Mouse (Mus musculus): ENCODE measurements around the gene Emilin3.
A peak's percentile ranks its signal among the peaks of the same experiment; 100 is the strongest.

DNA sequence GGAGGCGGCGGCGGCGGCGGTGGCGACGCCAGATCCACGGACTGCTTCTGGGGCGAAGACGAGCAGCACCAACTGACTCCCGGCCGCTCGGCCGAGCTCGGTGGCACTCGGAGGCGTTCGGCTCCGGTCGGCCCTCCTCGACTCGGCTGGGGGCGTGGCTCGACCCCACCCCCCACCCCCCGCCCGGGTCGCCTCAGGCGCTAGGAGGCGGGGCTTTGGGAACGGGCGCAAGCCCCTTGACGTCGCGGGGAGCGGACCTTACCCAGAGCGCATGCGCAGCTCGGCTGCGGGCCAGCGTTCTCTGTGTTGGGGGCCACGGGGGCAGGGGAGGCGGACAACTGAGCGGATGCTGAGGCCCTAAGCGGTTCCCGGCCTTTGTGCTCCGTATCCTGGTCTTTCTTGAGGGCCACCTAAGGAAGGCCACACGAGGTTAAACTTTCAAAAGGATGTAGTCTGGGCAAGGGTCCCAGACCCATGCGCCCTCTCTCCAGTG lies 39.2 kb downstream of the Emilin3 start, which contains the start of gene Zhx3:
- TF ChIP-seq CTCF (IDR thresholded peaks at IDR 0.05; ENCODE audit: borderline replicate concordance, insufficient read depth, low read depth, low read length) (no peak), POLR2A (IDR thresholded peaks at IDR 0.05; ENCODE audit: borderline replicate concordance, insufficient read depth, low read length) (peak; percentile 84; the same call in 1 of the 2 replicates)

Measured in cerebellum, adult 2 months (tissue).